Mouse (Mus musculus): ENCODE measurements around the gene Ripor1.

DNA sequence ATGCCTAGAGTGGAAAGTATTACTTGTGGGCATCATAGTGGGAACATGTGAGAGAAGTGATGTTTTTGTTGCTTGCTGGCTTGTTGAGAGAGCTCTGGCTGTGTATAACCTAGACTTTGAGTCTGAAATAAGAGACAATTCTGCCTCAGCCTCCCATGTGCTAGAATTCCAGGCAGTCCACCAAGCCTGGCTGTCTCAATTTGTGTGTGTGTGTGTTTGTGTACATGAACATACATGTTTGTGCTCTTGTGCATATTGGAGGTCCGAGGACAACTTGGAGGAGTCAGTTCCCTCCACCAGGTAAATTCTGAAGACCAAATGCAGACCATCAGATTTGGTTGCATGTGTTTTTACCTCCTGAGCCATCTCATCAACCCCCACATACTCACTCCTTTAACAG lies 40.1 kb downstream of the Ripor1 start:
- TF ChIP-seq CTCF (IDR thresholded peaks at IDR 0.05; ENCODE audit: borderline replicate concordance, insufficient read depth, low read length): no peak
- no peak for TF ChIP-seq POLR2A (IDR thresholded peaks at IDR 0.05; ENCODE audit: low read depth, low read length)

Measured in embryonic fibroblast, embryonic 13.5 days (primary cell).